Mouse (Mus musculus) neural tube, embryonic 10.5 days (tissue): ENCODE data around the gene Srr.

ENCODE experiments used
- DNase-seq: peaks from one replicate; pipeline ENCODE4 v3.0.0-alpha.2; 2017; ENCODE audit warnings: low spot score; ENCODE audit errors: extremely low spot score

The Srr gene

DNA sequence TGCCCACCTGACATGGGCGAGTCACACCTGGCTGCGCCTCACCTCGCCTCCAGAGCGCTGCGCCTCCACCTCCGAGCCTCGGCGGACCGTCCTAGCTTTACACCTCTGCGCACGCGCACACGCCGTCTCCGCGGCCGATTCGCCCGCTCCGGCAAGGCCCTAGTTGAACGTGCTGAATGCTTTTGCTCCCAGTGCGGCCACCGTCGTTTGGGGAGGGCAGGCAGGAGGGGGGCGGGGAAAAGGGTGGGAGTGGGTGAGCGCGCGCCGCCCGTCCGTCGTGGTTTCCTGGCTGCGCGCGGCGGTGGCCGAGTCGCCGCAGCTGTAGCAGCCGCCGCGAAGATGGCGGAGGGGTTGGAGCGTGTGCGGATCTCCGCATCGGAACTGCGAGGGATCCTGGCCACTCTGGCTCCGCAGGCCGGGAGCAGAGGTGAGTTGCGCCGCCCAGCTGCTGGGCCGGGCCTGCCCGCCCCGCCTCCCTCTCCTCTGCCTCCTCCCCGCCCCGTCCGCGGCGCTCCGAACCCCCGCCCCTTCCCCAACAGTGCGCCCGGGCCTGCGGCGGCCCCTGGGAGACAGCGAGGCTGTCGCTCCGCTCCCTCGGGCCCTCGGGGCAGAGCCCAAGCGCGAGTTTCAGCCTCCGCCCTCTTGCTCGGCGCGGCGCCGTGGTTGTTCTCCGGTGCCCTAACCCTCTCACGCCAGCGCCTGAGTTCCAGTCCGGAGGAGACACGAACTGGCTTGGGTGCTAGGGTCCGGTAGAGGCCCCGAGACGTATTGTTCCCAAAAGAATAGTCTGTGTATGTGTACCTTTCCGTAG, at the start of gene Srr, which contains the start of gene Smg6:
TSS of gene Srr (minus strand) at position 372 of the 811 bp plus-strand sequence.
TSS of gene Smg6 (plus strand) at position 247 of the 811 bp plus-strand sequence.
- peak; percentile 99 for DNase-seq

- DNase-seq = no peak
Observed at GRCm38 (mm10) chr11:74974615-74975014, 48.9 kb upstream of the Srr start.

- DNase-seq = no peak
Observed at GRCm38 (mm10) chr11:74973290-74974157, 47.8 kb upstream of the Srr start.

GRCm38 (mm10) chr11:74965516-74965915, 39.8 kb upstream of the Srr start:
- no peak for DNase-seq

DNA sequence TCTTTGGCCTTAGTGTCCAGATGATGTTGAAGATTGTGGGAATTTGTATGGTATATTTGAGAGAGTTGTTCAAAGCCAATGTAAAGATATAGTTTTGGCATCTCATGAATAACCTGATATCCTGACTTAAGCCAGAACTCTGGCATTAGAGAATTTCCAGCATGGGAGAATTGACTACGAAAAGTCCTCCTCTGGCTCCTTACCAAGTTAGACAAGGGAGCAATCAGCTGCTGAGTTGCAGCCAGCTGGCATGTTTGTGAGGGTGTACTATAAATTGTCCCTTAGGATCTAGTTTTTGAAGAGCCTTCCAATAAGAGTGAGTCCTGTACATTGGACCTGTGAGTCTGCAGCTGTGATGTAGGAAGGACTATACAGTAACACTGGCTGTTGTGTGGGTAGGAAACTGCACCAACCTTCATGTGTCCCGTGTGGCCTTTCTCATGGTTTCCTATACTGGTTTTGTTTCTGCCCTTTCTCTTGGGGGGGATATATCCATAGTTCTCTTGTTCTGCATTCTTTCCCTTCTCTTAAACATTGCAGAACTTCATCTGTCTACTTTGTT, 37.2 kb upstream of the Srr start:
- no peak for DNase-seq

- no peak for DNase-seq
Observed at GRCm38 (mm10) chr11:74961953-74962352, 36.2 kb upstream of the Srr start.

GRCm38 (mm10) chr11:74960031-74960551, 34.3 kb upstream of the Srr start:
- DNase-seq = no peak

GRCm38 (mm10) chr11:74959501-74959900, 33.8 kb upstream of the Srr start:
- no peak for DNase-seq

DNA sequence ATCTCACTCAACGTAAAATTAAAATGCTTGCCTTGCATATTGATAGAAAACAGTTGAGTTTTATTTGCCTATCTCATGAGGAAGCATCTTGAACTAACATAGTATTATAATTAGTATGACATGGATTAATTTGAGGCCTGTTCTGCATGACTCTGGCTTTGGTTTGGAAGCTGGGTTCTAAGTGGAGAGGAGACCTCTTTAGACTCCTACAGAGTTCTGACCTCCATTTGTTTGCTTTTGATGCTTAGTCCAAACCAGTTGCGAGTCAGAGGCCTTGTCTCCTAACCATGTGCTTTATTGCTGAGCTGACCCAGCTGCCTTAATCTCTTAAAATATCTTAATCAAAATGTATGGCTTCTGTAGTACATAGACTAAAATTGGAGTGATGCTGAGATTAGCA, 31.9 kb upstream of the Srr start:
- DNase-seq = no peak

- no peak for DNase-seq
Observed at GRCm38 (mm10) chr11:74956006-74956405, 30.3 kb upstream of the Srr start.

GRCm38 (mm10) chr11:74954901-74955300, 29.2 kb upstream of the Srr start:
- no peak for DNase-seq

DNA sequence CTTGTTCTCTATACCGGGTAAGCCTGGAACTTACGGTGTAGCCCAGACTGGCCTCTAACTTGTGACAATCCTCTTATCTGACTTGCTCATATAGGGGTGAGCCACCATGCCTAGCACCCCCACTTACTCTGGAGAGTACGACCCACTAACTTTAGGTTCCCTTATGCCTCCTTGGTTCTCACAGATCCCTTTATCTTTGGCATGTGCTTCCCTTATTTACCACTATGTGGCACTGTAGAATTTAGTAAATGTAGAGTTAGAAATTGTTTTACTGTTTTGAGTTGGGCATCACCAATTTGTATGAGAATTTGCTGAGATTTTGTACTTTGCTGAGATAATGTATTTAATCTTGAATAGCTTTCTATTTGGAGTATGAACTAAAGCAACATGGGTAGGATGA, 20.6 kb upstream of the Srr start:
- DNase-seq = no peak

DNA sequence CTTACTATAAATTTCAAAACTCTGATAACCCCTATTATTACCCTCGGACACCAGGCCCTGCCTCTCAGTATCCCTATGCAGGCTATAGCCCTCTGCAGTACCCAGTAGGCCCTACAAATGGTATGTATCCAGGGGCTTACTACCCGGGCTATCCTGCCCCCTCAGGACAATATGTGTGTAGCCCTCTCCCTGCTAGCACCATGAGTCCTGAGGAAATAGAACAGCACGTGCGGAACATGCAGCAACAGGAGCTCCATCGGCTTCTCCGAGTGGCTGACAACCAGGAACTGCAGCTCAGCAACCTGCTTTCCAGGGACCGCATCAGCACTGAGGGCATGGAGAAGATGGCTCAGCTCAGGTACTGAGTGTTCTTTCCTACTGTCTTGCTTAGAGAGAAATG, 4.6 kb upstream of the Srr start:
- DNase-seq = no peak

- DNase-seq = no peak
Observed at GRCm38 (mm10) chr11:74929111-74929510, 3.4 kb upstream of the Srr start.

- no peak for DNase-seq
Observed at GRCm38 (mm10) chr11:74927236-74927725, 1.5 kb upstream of the Srr start.

DNA sequence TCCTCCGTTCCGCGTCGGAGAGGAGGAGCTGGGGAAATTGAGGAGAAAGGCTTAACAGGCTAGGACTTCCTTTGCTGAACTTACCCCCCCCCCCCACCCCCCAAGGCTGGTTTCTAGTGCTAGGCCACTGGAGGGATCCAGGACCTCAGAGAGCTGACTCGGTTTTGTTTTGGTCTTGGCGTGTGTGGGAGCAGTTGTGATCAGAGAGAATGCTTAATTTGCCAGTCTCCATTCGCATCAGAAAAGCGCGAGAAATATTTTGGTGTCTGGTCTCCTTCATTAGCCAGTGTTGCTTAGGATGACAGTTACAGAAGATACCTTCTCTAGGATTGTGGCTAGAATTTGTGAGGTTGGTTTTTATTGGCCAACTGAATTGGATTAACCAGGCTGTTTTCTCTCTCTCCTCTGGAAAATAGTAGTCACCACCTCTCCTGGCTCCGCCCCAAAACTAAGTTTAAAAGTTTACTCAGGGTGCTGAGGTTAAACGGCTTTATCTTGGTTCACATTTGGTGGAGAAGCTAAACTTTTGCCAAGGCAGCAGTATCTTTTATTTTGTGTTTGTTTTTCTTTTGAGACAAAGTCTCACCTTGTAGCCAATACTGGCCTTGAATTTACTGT, 749 bp upstream of the Srr start:
- DNase-seq = no peak

DNA sequence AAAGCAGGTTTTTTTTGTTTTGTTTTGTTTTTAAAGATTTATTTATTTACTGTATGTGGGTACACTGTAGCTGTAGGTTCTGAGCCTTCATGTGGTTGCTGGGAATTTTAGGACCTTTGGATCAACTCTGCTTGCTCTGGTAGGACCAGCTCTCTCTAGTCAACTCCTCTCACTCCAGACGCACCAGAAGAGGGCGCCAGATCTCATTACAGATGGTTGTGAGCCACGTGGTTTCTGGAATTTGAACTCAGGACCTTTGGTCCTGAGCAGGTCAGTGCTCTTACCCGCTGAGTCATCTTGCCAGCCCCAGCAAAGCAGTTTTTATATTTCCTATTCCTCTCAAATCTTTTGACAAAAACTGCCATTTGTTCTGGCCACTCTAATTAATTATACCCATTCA, 1.6 kb downstream of the Srr start:
- no peak for DNase-seq

GRCm38 (mm10) chr11:74919249-74919648, 6.5 kb downstream of the Srr start:
- no peak for DNase-seq

GRCm38 (mm10) chr11:74912492-74912891, 13.3 kb downstream of the Srr start:
- no peak for DNase-seq

DNA sequence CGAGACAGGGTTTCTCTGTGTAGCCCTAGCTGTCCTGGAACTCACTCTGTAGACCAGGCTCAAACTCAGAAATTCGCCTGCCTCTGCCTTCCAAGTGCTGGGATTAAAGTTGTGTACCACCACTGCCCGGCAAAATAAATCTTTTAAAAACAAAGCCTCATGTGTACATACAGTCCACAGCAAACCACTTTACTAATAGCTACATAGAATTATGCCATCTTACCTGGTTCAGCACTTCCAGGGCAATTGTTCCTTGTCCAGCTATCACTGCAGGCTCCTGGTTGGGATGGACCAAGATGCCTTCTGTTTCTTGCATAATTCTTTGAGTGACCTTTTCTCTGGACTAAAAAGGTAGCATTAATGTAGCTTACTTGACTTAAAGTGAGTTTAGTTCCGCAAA, 15.8 kb downstream of the Srr start:
- no peak for DNase-seq
